Mouse (Mus musculus): Measurements from ENCODE around the gene Ptpn1. TPM values are rescaled to one million over a fixed set of nuclear protein-coding genes. Genes with fewer than 3 reads are reported as not detected.

Gene Ptpn1
- polyA plus RNA-seq, 1 experiment from 2014 or later, result 87.3 TPM

DNA sequence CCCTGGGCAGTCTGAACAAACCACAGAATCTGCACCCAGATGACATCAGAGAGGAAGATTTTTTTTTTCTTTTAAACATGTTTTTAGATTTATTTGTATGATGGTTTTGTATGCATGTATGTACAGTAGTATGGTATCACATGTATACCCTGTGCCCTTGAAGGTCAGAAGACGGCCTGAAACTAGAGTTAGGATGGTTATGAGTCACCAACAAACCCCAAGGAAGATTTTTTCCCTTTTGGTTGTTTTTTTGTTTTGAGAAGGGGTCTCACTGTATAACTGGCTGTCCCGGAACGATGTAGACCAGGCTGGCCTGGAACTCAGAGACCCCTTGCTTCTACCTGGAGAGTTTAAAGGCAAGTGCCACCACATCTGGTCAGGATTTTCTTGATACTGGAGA is 882 bp upstream of the Ptpn1 start:
- H3K4me1 ChIP-seq (replicated peaks; ENCODE audit: control insufficient read depth, insufficient read depth, low read length), result peaks cover 28% of the 10 kb centered on the region
- no peaks in the 10 kb centered on the region for H3K27me3 ChIP-seq (replicated peaks; ENCODE audit: control insufficient read depth, insufficient read depth, low read length)
- no peak overlapping the region for H3K4me2 ChIP-seq (ENCODE audit: low read length)
- no peaks in the 10 kb centered on the region for H3K9me3 ChIP-seq (ENCODE audit: control insufficient read depth, low read length)
- 90% methylated on average over 3 of the region's 3 CpGs for WGBS
- no peak for ATAC-seq
- H3K9ac ChIP-seq (replicated peaks; ENCODE audit: low read depth, low read length), result no peak overlapping the region
- no peak overlapping the region for H3K4me3 ChIP-seq (replicated peaks; ENCODE audit: low read length)
- H3K36me3 ChIP-seq (ENCODE audit: control insufficient read depth, insufficient read depth), result no peaks in the 10 kb centered on the region
- H3K27ac ChIP-seq (ENCODE audit: low read length), result no peak overlapping the region

DNA sequence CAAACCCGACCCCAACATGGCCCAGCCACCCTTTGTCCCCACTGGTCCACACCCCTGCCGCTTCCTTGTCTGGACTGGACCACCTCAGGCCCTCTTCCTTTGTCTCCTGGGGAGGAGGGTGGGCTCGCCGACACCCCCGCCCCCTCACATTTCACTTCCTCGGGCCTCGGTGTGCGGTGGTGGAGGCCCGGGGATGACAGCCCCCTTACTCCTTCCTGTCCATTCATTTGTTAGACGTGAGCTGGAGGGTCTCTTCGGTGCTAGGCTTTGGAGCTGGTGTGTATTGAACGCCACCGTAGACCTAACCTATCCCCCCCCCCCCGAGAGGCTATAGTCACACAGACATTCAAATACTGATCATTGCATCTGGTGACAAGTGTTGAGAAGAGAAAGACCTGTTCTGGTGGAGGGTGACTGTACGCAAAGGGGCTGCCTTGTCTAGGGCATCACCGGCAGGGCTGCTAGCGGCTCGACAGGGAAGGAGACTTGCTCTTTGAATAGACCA is 922 bp downstream of the Ptpn1 start:
- Histone ChIP-seq H3K27ac (ENCODE audit: low read length) (peak overlapping the region; percentile 75), H3K27me3 (replicated peaks; ENCODE audit: control insufficient read depth, insufficient read depth, low read length) (no peaks in the 10 kb centered on the region), H3K4me1 (replicated peaks; ENCODE audit: control insufficient read depth, insufficient read depth, low read length) (peaks cover 36% of the 10 kb centered on the region), H3K4me2 (ENCODE audit: low read length) (peak overlapping the region; percentile 68), H3K36me3 (ENCODE audit: control insufficient read depth, insufficient read depth) (no peaks in the 10 kb centered on the region), H3K4me3 (replicated peaks; ENCODE audit: low read length) (peak overlapping the region; percentile 60), H3K9me3 (ENCODE audit: control insufficient read depth, low read length) (no peaks in the 10 kb centered on the region), H3K9ac (replicated peaks; ENCODE audit: low read depth, low read length) (peak overlapping the region; percentile 93)
- peak; percentile 37 for ATAC-seq
- under 1% methylated on average over 18 of the region's 18 CpGs for WGBS

DNA sequence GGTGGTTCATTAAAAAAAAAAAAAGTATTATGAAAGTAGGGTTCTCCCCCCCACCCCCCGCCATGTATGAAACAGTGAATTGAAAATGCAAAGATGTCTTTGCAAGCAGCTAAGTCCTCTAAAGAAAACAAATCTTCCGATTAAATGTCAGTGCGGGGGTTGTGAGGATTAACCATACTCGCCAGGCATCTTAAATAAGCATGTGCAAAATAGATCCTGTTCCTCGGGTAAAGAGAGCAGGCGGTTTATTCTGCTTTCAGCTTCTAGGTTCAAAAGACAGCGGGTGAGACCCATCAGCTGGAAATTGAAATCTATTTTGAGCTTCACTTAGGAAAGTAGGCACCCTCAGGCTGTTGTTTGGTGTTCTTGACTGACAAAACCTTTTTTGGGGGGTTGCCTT is 1.5 kb downstream of the Ptpn1 start:
- WGBS, result 13% methylated on average over 7 of the region's 7 CpGs
- Histone ChIP-seq H3K9me3 (ENCODE audit: control insufficient read depth, low read length) (no peaks in the 10 kb centered on the region), H3K4me1 (replicated peaks; ENCODE audit: control insufficient read depth, insufficient read depth, low read length) (peaks cover 36% of the 10 kb centered on the region), H3K9ac (replicated peaks; ENCODE audit: low read depth, low read length) (peak overlapping the region; percentile 93), H3K27me3 (replicated peaks; ENCODE audit: control insufficient read depth, insufficient read depth, low read length) (no peaks in the 10 kb centered on the region), H3K4me3 (replicated peaks; ENCODE audit: low read length) (peak overlapping the region; percentile 60), H3K27ac (ENCODE audit: low read length) (no peak overlapping the region), H3K4me2 (ENCODE audit: low read length) (peak overlapping the region; percentile 68), H3K36me3 (ENCODE audit: control insufficient read depth, insufficient read depth) (no peaks in the 10 kb centered on the region)
- ATAC-seq, result no peak

DNA sequence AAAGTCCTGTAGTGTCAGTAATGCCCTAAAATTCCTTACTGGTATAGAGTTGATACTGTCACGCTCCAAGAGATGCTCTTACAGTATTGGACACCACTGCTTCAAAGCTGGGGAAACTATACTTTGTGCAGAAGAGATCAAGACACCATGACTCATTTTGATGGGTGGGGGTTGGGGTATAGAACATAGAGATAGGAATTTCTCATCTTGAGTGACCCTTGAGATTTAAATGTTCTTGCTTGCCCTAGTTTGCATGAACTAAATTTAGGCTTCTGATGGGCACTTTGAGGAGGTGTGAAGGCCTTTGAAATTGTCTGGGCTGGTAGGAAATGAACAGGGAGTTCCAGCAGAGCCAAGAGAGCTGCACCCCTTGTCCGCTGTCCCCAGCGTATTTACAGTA is 4.1 kb downstream of the Ptpn1 start:
- WGBS, result 81% methylated on average over 3 of the region's 3 CpGs
- Histone ChIP-seq H3K36me3 (ENCODE audit: control insufficient read depth, insufficient read depth) (no peaks in the 10 kb centered on the region), H3K27ac (ENCODE audit: low read length) (no peak overlapping the region), H3K9ac (replicated peaks; ENCODE audit: low read depth, low read length) (no peak overlapping the region), H3K4me2 (ENCODE audit: low read length) (no peak overlapping the region), H3K4me3 (replicated peaks; ENCODE audit: low read length) (no peak overlapping the region), H3K9me3 (ENCODE audit: control insufficient read depth, low read length) (no peaks in the 10 kb centered on the region), H3K4me1 (replicated peaks; ENCODE audit: control insufficient read depth, insufficient read depth, low read length) (peaks cover 48% of the 10 kb centered on the region), H3K27me3 (replicated peaks; ENCODE audit: control insufficient read depth, insufficient read depth, low read length) (no peaks in the 10 kb centered on the region)
- no peak for ATAC-seq

DNA sequence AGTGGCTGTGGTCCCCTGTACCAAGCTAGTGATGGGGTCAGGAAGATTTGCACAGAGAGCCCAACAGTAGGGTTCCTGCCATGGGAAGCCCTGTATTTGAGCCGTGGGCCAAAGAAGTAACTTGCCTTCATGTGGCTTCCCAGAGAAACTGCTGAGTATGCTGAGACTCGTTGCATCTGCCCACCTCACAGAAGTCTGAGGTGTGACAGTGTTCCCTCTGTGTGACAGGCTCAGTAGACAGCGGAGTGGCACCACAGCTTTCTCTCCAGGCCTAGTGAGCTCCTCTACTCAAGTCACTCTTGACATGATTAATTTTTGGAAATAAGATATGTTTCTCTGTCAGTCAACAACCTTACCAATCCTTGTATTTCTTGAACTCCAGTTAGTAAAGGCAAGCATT is 6.9 kb downstream of the Ptpn1 start:
- no peak for ATAC-seq
- Histone ChIP-seq H3K27ac (ENCODE audit: low read length) (no peak overlapping the region), H3K9ac (replicated peaks; ENCODE audit: low read depth, low read length) (no peak overlapping the region), H3K4me2 (ENCODE audit: low read length) (no peak overlapping the region), H3K4me3 (replicated peaks; ENCODE audit: low read length) (no peak overlapping the region), H3K4me1 (replicated peaks; ENCODE audit: control insufficient read depth, insufficient read depth, low read length) (peaks cover 62% of the 10 kb centered on the region), H3K36me3 (ENCODE audit: control insufficient read depth, insufficient read depth) (no peaks in the 10 kb centered on the region), H3K9me3 (ENCODE audit: control insufficient read depth, low read length) (no peaks in the 10 kb centered on the region), H3K27me3 (replicated peaks; ENCODE audit: control insufficient read depth, insufficient read depth, low read length) (no peaks in the 10 kb centered on the region)
- WGBS, result 89% methylated on average over 3 of the region's 3 CpGs

DNA sequence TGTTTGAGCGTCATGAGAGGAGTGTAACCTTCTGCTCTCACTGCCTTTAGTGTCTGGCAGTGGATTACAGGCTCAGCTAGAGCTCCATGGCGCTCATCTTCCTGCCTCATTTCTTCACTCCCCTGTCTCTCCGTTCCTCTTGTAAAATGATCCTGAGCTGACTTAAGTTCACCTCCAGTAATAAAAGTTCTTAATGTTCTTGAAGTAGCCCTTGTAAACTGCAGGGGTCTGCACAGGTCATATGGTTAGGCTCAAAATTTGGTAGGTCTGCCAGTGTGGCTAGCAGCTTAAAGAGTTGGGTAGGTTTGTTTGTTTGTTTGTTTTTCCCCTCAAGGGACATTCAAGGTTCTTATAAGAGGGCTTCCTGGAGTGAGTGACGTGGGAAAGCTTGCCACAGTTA is 7.3 kb downstream of the Ptpn1 start:
- H3K4me1 ChIP-seq (replicated peaks; ENCODE audit: control insufficient read depth, insufficient read depth, low read length), result peaks cover 62% of the 10 kb centered on the region
- no peak for ATAC-seq
- H3K9ac ChIP-seq (replicated peaks; ENCODE audit: low read depth, low read length), result no peak overlapping the region
- H3K27me3 ChIP-seq (replicated peaks; ENCODE audit: control insufficient read depth, insufficient read depth, low read length), result no peaks in the 10 kb centered on the region
- no peak overlapping the region for H3K4me2 ChIP-seq (ENCODE audit: low read length)
- H3K36me3 ChIP-seq (ENCODE audit: control insufficient read depth, insufficient read depth), result no peaks in the 10 kb centered on the region
- no peak overlapping the region for H3K4me3 ChIP-seq (replicated peaks; ENCODE audit: low read length)
- no peaks in the 10 kb centered on the region for H3K9me3 ChIP-seq (ENCODE audit: control insufficient read depth, low read length)
- 66% methylated on average over 4 of the region's 4 CpGs for WGBS
- H3K27ac ChIP-seq (ENCODE audit: low read length), result no peak overlapping the region

DNA sequence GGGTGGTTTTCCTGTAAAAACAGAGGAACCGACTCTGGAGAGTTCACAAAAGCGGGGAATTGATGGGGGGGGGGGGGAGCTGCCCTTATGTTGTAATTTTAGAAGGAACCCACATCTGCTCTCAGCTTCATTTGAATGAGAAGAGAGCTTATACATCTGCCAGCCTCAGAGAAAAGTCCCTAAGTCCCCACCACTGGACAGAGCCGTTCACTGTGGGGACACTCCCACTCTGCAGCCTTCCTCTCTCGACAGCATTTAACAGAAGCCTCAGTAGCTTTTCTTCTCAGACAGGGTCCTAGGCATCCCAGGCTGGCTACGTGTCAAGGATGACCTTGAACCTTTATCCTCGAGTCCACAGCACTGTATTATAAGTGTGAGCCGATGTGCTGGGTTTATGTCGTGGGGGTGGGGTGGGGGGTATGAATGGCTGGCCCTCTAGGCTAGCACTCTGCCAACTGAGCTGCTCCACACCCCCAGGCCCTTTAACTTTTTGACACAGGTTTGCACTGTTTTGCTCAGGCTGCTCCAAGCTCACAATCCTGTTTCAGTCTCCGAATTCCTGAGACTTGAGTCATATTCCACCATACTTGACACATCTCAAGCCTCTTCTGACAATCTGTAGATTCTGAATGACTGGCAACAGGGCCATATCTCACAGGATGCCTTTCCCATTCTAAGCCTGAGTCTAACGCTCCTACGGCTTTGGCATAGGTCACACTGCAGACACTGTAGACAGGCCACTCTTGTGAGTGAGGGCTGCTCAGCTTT is 8.0 kb downstream of the Ptpn1 start:
- Histone ChIP-seq H3K9ac (replicated peaks; ENCODE audit: low read depth, low read length) (no peak overlapping the region), H3K36me3 (ENCODE audit: control insufficient read depth, insufficient read depth) (no peaks in the 10 kb centered on the region), H3K27me3 (replicated peaks; ENCODE audit: control insufficient read depth, insufficient read depth, low read length) (no peaks in the 10 kb centered on the region), H3K4me1 (replicated peaks; ENCODE audit: control insufficient read depth, insufficient read depth, low read length) (peaks cover 61% of the 10 kb centered on the region), H3K27ac (ENCODE audit: low read length) (no peak overlapping the region), H3K4me3 (replicated peaks; ENCODE audit: low read length) (no peak overlapping the region), H3K9me3 (ENCODE audit: control insufficient read depth, low read length) (no peaks in the 10 kb centered on the region), H3K4me2 (ENCODE audit: low read length) (no peak overlapping the region)
- 64% methylated on average over 11 of the region's 11 CpGs for WGBS
- ATAC-seq, result no peak

DNA sequence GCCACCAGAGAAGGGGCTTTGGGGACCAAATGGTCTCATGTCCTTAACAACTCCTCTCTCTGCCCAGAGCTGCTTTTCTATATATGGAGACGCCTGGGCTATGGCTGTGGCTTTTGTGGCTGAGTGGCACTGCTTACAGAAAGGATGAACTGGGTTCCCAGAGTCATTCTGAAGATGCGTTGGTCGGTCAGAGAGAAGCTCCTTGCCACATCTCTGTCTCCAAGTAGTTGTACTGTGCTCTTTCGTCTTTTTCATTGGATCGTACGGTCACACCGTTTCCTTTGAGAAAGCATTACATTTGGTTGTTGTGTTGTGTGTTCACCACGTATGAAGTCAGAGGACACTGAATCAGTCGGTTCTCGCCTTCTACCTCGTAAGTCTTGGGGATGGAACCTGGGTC is 8.8 kb downstream of the Ptpn1 start:
- 90% methylated on average over 11 of the region's 11 CpGs for WGBS
- H3K4me2 ChIP-seq (ENCODE audit: low read length), result no peak overlapping the region
- H3K27me3 ChIP-seq (replicated peaks; ENCODE audit: control insufficient read depth, insufficient read depth, low read length), result no peaks in the 10 kb centered on the region
- no peaks in the 10 kb centered on the region for H3K36me3 ChIP-seq (ENCODE audit: control insufficient read depth, insufficient read depth)
- peaks cover 60% of the 10 kb centered on the region for H3K4me1 ChIP-seq (replicated peaks; ENCODE audit: control insufficient read depth, insufficient read depth, low read length)
- no peak overlapping the region for H3K4me3 ChIP-seq (replicated peaks; ENCODE audit: low read length)
- no peaks in the 10 kb centered on the region for H3K9me3 ChIP-seq (ENCODE audit: control insufficient read depth, low read length)
- no peak overlapping the region for H3K27ac ChIP-seq (ENCODE audit: low read length)
- no peak for ATAC-seq
- no peak overlapping the region for H3K9ac ChIP-seq (replicated peaks; ENCODE audit: low read depth, low read length)

DNA sequence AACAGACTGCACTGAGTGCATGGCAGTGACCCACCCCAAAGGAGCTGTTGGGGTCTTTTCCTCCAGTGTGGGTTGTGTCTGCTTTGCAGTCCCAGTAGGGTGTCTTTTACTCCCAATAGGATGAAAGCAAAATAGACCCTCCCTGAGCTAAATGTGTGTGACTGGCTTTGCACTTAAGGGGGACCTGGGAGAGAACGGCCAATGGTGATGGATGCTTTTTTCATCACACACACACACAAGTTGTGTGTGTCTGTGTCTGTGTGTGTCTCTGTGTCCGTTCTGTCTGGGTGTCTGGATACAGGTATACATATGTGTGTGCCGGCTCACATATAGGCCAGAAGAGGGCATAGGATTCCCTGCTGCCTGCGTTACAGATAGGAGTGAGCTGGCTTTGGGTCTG is 9.5 kb downstream of the Ptpn1 start:
- H3K4me3 ChIP-seq (replicated peaks; ENCODE audit: low read length), result no peak overlapping the region
- no peaks in the 10 kb centered on the region for H3K36me3 ChIP-seq (ENCODE audit: control insufficient read depth, insufficient read depth)
- ATAC-seq, result no peak
- H3K9ac ChIP-seq (replicated peaks; ENCODE audit: low read depth, low read length), result no peak overlapping the region
- no peaks in the 10 kb centered on the region for H3K27me3 ChIP-seq (replicated peaks; ENCODE audit: control insufficient read depth, insufficient read depth, low read length)
- no peaks in the 10 kb centered on the region for H3K9me3 ChIP-seq (ENCODE audit: control insufficient read depth, low read length)
- H3K4me2 ChIP-seq (ENCODE audit: low read length), result no peak overlapping the region
- no peak overlapping the region for H3K27ac ChIP-seq (ENCODE audit: low read length)
- H3K4me1 ChIP-seq (replicated peaks; ENCODE audit: control insufficient read depth, insufficient read depth, low read length), result peaks cover 53% of the 10 kb centered on the region
- WGBS, result 45% methylated on average over 4 of the region's 4 CpGs

All from forebrain, embryonic 16.5 days (tissue).